Mouse (Mus musculus) spleen, postnatal 10 days (tissue): ENCODE measurements around the gene Ap1g2.

ENCODE experiments used
- DNase-seq, 2 experiments: peaks; one replicate each; pipeline ENCODE4 v3.0.0; 2021 to 2022; ENCODE audit warnings: low spot score in 2 of 2

The Ap1g2 gene

GRCm38 (mm10) chr14:55089199-55089947 is 17.0 kb downstream of the Ap1g2 start:
- no peak for DNase-seq

GRCm38 (mm10) chr14:55086009-55086514 is 20.3 kb downstream of the Ap1g2 start:
- DNase-seq = no peak

- DNase-seq = no peak
Observed at GRCm38 (mm10) chr14:55085324-55086008, 20.9 kb downstream of the Ap1g2 start.

- no peak for DNase-seq
Observed at GRCm38 (mm10) chr14:55083481-55083880, 22.9 kb downstream of the Ap1g2 start.

GRCm38 (mm10) chr14:55081105-55081504 is 25.3 kb downstream of the Ap1g2 start:
- no peak for DNase-seq

GRCm38 (mm10) chr14:55079214-55079970 is 27.0 kb downstream of the Ap1g2 start:
- peak; percentile 65 to 86 for DNase-seq

GRCm38 (mm10) chr14:55078366-55078989 is 27.9 kb downstream of the Ap1g2 start:
- DNase-seq = no peak

GRCm38 (mm10) chr14:55077481-55078365 is 28.7 kb downstream of the Ap1g2 start:
- DNase-seq = no peak

GRCm38 (mm10) chr14:55076956-55077355 is 29.4 kb downstream of the Ap1g2 start:
- DNase-seq = no peak

- DNase-seq = no peak
Observed at GRCm38 (mm10) chr14:55076224-55076623, 30.2 kb downstream of the Ap1g2 start.

GRCm38 (mm10) chr14:55074416-55074815 is 32.0 kb downstream of the Ap1g2 start:
- no peak for DNase-seq

GRCm38 (mm10) chr14:55071756-55072155 is 34.6 kb downstream of the Ap1g2 start:
- DNase-seq = no peak

GRCm38 (mm10) chr14:55066042-55066441 is 40.4 kb downstream of the Ap1g2 start:
- DNase-seq = no peak

- DNase-seq = no peak
Observed at GRCm38 (mm10) chr14:55065391-55065790, 41.0 kb downstream of the Ap1g2 start.

GRCm38 (mm10) chr14:55064481-55065370 is 41.7 kb downstream of the Ap1g2 start:
- no peak for DNase-seq

- DNase-seq = no peak
Observed at GRCm38 (mm10) chr14:55063581-55064381, 42.6 kb downstream of the Ap1g2 start.

- no peak for DNase-seq
Observed at GRCm38 (mm10) chr14:55063117-55063516, 43.3 kb downstream of the Ap1g2 start.

GRCm38 (mm10) chr14:55062626-55063025 is 43.8 kb downstream of the Ap1g2 start:
- DNase-seq = peak; percentile 41 to 84

GRCm38 (mm10) chr14:55061845-55062244 is 44.5 kb downstream of the Ap1g2 start:
- no peak for DNase-seq
